Mouse (Mus musculus) ES-E14 (cell line): ENCODE data around the gene Slc4a1. TPM values are rescaled to one million over a fixed set of nuclear protein-coding genes. Genes with fewer than 3 reads are reported as not detected.

ENCODE experiments used
- DNase-seq: peaks from one replicate; pipeline ENCODE4 v3.0.0-alpha.2; 2013; ENCODE audit warnings: low read depth, low spot score
- H3K27ac ChIP-seq: 2 replicates; pipeline ENCODE4 v1.5.1; 2012; ENCODE audit warnings: low read depth, mild to moderate bottlenecking, low read length, moderate library complexity, mixed read lengths; ENCODE audit not compliant: poor library complexity, insufficient read depth, severe bottlenecking
- H3K36me3 ChIP-seq: 2 replicates; pipeline ENCODE4 v1.6.1; 2012; ENCODE audit warnings: mild to moderate bottlenecking, low read length, moderate library complexity, mixed read lengths; ENCODE audit not compliant: control insufficient read depth, poor library complexity, insufficient read depth, severe bottlenecking
- H3K4me1 ChIP-seq, 2 experiments: fragments of 150-350 bp in 1 of 2; sonication (generic) in 1 of 2; 2 replicates each; pipeline ENCODE4 v1.6.1; 2012; ENCODE audit warnings: low read length in 2 of 2, mild to moderate bottlenecking in 1 of 2, mixed read lengths in 1 of 2; ENCODE audit not compliant: control insufficient read depth in 2 of 2, insufficient read depth in 2 of 2, poor library complexity in 1 of 2
- H3K4me3 ChIP-seq, 2 experiments: fragments of 150-350 bp in 1 of 2; sonication (generic) in 1 of 2; 2 replicates each; pipeline ENCODE4 v1.5.1; 2012; ENCODE audit warnings: low read length in 2 of 2, low read depth in 1 of 2, mild to moderate bottlenecking in 1 of 2, mixed read lengths in 1 of 2; ENCODE audit not compliant: insufficient read depth in 1 of 2, poor library complexity in 1 of 2, severe bottlenecking in 1 of 2
- H3K9ac ChIP-seq: 2 replicates; pipeline ENCODE4 v1.6.1; 2012; ENCODE audit warnings: low read depth, mild to moderate bottlenecking, low read length, mixed read lengths; ENCODE audit not compliant: poor library complexity, insufficient read depth, severe bottlenecking
- H3K9me3 ChIP-seq: fragments of 150-350 bp; sonication (generic); 2 replicates; pipeline ENCODE4 v1.6.1; 2012; ENCODE audit warnings: low read depth, mild to moderate bottlenecking, low read length; ENCODE audit not compliant: control insufficient read depth, insufficient read depth
- CHD2 ChIP-seq: IDR thresholded peaks from 2 replicates; pipeline ENCODE4 v1.6.1; 2014; ENCODE audit warnings: mild to moderate bottlenecking, low read depth, low read length, inconsistent platforms
- HCFC1 ChIP-seq: IDR thresholded peaks from 2 replicates; pipeline ENCODE4 v1.6.1; 2012; ENCODE audit warnings: low read length, inconsistent platforms, borderline replicate concordance; ENCODE audit not compliant: insufficient read depth
- MAFK ChIP-seq: IDR thresholded peaks from 2 replicates; pipeline ENCODE4 v1.6.1; 2014; ENCODE audit warnings: mild to moderate bottlenecking, low read depth, low read length, inconsistent platforms; ENCODE audit not compliant: insufficient read depth
- ZC3H11A ChIP-seq: IDR thresholded peaks from 2 replicates; pipeline ENCODE4 v1.6.1; 2012; ENCODE audit warnings: low read depth, mild to moderate bottlenecking, inconsistent platforms, low read length, borderline replicate concordance
- ZNF384 ChIP-seq: IDR thresholded peaks from 2 replicates; pipeline ENCODE4 v1.6.1; 2012; ENCODE audit warnings: low read depth, low read length, inconsistent platforms
- in situ Hi-C, 2 experiments: fragments of 600-800 bp; cut with MboI; formaldehyde crosslinking; loops; one replicate each; pipeline ENCODE4 v1.15.1; 2025; ENCODE audit warnings: low sequenced_read_pairs in 2 of 2, inconsistent platforms in 1 of 2; ENCODE audit not compliant: unreplicated experiment in 2 of 2
- total RNA-seq: library from RNA; depleted of rRNA; stranded (reverse); fragments of 300-350 nt; gene quantifications from 2 replicates; pipeline ENCODE4 v1.2.3, GENCODE M21; 2012

Gene Slc4a1
- total RNA-seq, 1 experiment: 0.18 TPM

DNA sequence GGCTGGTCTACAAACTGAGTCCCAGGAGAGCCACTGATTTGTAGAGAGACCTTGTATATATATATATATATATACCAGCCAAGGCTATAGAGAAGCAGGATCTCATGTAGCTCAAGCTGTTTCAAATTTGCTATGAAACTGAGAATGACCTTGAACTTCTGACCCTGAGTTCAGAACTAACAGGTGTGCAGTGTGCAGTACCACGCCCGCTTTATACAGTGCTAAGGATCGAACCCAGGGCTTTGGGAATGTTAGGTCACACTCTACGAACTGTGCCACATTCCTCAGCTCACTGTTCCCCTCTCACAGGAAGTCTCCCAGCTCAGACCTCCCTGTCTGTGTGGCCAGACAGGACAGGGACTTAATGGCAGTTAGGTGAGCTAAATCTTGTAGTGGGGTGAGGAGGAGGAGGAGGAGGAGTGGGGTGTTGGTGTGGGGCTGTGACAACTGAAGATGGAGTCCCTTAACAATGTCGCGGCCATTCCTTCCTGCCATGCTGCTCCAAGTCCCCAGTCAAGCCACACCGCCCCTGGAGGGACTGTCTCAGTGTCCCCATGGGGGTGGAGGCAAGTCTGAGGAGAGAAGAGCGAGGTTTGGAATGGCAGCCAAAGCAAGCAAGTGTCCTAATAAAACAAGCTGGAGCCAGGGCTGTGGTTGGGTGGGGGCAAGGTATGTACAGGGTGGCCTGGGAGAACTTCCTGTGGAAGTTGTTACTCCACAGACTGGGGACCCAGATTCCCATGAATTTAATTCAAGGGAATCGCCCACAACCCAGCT is 1.7 kb upstream of the Slc4a1 start:
- H3K27ac ChIP-seq: no peak overlapping the region
- peaks cover 3 to 4% of the 10 kb centered on the region in 2 experiments; a peak in 2 of 4 replicates for H3K4me1 ChIP-seq
- no peaks in the 10 kb centered on the region for H3K9me3 ChIP-seq
- in situ Hi-C loops: no loop called here
- no peaks in the 10 kb centered on the region for H3K36me3 ChIP-seq
- no peak for DNase-seq
- H3K4me3 ChIP-seq: no peak overlapping the region
- no peak overlapping the region for H3K9ac ChIP-seq
- no peak for TF ChIP-seq MAFK
- TF ChIP-seq ZNF384: no peak
- no peak for TF ChIP-seq CHD2
- TF ChIP-seq HCFC1: no peak
- no peak for TF ChIP-seq ZC3H11A

DNA sequence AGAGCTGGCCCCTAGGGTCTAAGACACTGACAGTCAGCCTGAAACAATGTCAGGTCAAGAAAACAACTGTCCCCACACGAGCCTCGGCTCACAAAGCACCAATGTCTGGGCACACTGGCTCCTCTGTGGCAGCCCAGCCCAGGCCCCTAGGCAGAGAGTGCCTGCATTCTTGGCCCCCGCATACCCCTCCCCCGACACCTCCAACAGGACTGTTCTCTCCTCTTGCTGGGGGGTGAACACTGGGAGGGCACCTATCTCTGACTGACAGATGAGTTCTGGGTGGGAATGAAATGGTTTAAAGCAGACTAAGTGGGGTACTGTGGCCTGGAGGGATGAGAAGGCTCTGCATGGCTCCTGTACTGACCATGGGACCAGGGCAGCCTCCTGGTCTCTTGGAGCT is 304 bp downstream of the Slc4a1 start:
- Histone ChIP-seq H3K4me1 (peaks cover 0 to 1% of the 10 kb centered on the region in 2 experiments; a peak in 1 of 4 replicates), H3K9ac (no peak overlapping the region), H3K36me3 (no peaks in the 10 kb centered on the region), H3K4me3 (no peak overlapping the region), H3K9me3 (no peaks in the 10 kb centered on the region), H3K27ac (no peak overlapping the region)
- in situ Hi-C loops: no loop called here
- TF ChIP-seq MAFK: no peak
- TF ChIP-seq HCFC1: no peak
- no peak for TF ChIP-seq CHD2
- no peak for TF ChIP-seq ZC3H11A
- TF ChIP-seq ZNF384: no peak
- DNase-seq: no peak

DNA sequence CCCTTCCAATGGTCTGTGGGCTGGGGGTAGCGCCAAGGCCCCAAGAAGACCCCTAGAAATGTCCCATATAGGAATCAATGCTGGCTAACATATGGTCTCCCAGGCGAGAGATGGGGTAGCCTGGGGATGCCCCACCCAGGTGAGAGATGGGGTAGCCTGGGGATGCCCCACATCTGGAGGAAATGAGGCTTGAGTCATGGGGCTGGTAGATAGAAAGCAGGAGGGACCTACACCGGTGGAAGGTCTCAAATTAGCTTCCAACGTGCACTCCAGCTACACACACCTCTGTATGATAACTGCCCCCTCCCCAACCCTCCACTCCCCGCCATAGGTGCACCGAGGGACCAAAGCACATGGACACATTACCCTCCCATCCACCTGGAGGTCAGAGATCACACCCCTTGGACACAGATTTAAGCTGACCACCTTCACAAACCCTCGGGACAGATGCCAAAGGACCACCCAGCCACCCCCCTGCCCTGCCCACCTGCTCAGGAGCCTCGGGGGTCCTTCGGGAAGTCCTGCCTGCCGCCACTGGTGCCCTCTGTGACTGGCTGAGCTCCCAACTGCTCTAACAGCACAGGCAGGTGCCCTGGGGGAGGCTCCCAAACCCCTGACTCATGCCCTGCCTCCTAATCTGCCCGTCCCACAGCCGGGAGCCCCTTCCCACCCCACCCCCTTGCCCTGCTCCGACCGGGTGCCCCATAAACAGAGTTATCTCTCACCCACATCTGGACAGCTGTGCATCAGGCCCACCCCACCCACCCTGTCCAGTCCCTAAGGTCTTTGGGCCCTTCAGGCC is 1.2 kb downstream of the Slc4a1 start:
- TF ChIP-seq CHD2: no peak
- TF ChIP-seq HCFC1: no peak
- TF ChIP-seq ZC3H11A: no peak
- TF ChIP-seq MAFK: no peak
- TF ChIP-seq ZNF384: no peak
- no peak overlapping the region for H3K9ac ChIP-seq
- no peak for DNase-seq
- H3K4me3 ChIP-seq: no peak overlapping the region
- no peaks in the 10 kb centered on the region for H3K36me3 ChIP-seq
- H3K4me1 ChIP-seq: peaks cover 0 to 1% of the 10 kb centered on the region in 2 experiments; a peak in 1 of 4 replicates
- H3K9me3 ChIP-seq: no peaks in the 10 kb centered on the region
- no peak overlapping the region for H3K27ac ChIP-seq
- in situ Hi-C loops: no loop called here

DNA sequence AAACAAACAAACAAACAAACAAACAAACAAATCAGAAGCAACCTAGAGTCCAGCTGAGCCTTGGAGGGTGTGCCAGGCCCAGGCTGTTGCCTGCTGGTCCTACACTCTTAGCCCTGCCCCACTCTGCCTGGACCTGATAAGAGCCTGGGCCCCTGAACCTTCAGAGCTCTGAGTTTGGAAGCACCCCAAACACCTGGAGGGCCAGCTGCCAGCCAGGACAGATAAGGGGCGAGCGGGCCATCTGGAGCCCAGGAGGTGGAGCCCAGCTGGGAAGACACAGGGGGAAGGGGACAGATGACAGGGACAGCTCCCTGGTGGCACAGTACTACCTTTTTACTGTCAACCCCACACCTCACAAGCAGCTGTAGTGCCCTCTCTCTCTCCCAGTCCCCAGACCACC is 2.4 kb downstream of the Slc4a1 start:
- Histone ChIP-seq H3K9ac (no peak overlapping the region), H3K4me1 (peaks cover 0 to 1% of the 10 kb centered on the region in 2 experiments; a peak in 1 of 4 replicates), H3K27ac (no peak overlapping the region), H3K36me3 (no peaks in the 10 kb centered on the region), H3K4me3 (no peak overlapping the region), H3K9me3 (no peaks in the 10 kb centered on the region)
- in situ Hi-C loops: no loop called here
- TF ChIP-seq CHD2: no peak
- no peak for TF ChIP-seq HCFC1
- TF ChIP-seq ZC3H11A: no peak
- no peak for TF ChIP-seq MAFK
- TF ChIP-seq ZNF384: no peak
- no peak for DNase-seq
